Comparison of ENCODE assay signal across 8 mouse cellular contexts in genomic region chr1:82831547-82832240, GRCm38 (mm10). TPM values are rescaled to one million over a fixed set of nuclear protein-coding genes. Genes with fewer than 3 reads are reported as not detected.
DNase-seq lines count a peak whose midpoint lies in the region; ATAC-seq and TF ChIP-seq lines count a peak whose summit lies in the region.

No protein-coding gene starts in this region.

- H3K9me3 ChIP-seq in kidney, postnatal 0 days (replicated peaks; ENCODE audit: low read length) = no peaks in the 10 kb centered on the region
- H3K9me3 ChIP-seq in kidney, embryonic 15.5 days (replicated peaks) = no peaks in the 10 kb centered on the region
- H3K9me3 ChIP-seq in heart, embryonic 15.5 days (replicated peaks) = no peaks in the 10 kb centered on the region
- H3K9me3 ChIP-seq in limb, embryonic 10.5 days (replicated peaks) = no peaks in the 10 kb centered on the region

- H3K9ac ChIP-seq in kidney, postnatal 0 days (ENCODE audit: low read depth, low read length) = no peak overlapping the region
- no peak overlapping the region for H3K9ac ChIP-seq in kidney, embryonic 15.5 days
- H3K9ac ChIP-seq in heart, embryonic 15.5 days = no peak overlapping the region

- WGBS in kidney, postnatal 0 days = 59% methylated on average over 9 of the region's 9 CpGs
- 62% methylated on average over 9 of the region's 9 CpGs for WGBS in kidney, embryonic 15.5 days
- 30% methylated on average over 9 of the region's 9 CpGs for WGBS in heart, embryonic 15.5 days
- WGBS in limb, embryonic 10.5 days = 79% methylated on average over 9 of the region's 9 CpGs

- no peak overlapping the region for H3K4me3 ChIP-seq in kidney, postnatal 0 days (replicated peaks; ENCODE audit: low read depth, low read length)
- no peak overlapping the region for H3K4me3 ChIP-seq in kidney, embryonic 15.5 days (replicated peaks)
- no peak overlapping the region for H3K4me3 ChIP-seq in heart, embryonic 15.5 days
- no peak overlapping the region for H3K4me3 ChIP-seq in limb, embryonic 10.5 days

- H3K4me1 ChIP-seq in kidney, postnatal 0 days (replicated peaks; ENCODE audit: insufficient read depth, low read length) = peaks cover 3% of the 10 kb centered on the region; the same call in 1 of the 2 replicates
- H3K4me1 ChIP-seq in kidney, embryonic 15.5 days = no peaks in the 10 kb centered on the region
- H3K4me1 ChIP-seq in heart, embryonic 15.5 days (replicated peaks) = peaks cover 28% of the 10 kb centered on the region
- H3K4me1 ChIP-seq in limb, embryonic 10.5 days = no peaks in the 10 kb centered on the region

- no peaks in the 10 kb centered on the region for H3K36me3 ChIP-seq in kidney, postnatal 0 days (ENCODE audit: insufficient read depth, low read length)
- no peaks in the 10 kb centered on the region for H3K36me3 ChIP-seq in kidney, embryonic 15.5 days
- no peaks in the 10 kb centered on the region for H3K36me3 ChIP-seq in heart, embryonic 15.5 days
- H3K36me3 ChIP-seq in limb, embryonic 10.5 days = no peaks in the 10 kb centered on the region

- ATAC-seq in kidney, postnatal 0 days (replicated peaks; ENCODE audit: low FRiP score, low read depth) = peak; percentile 96
- ATAC-seq in kidney, embryonic 15.5 days (replicated peaks; ENCODE audit: low FRiP score) = no peak
- ATAC-seq in heart, embryonic 15.5 days (replicated peaks; ENCODE audit: insufficient number of reproducible peaks, insufficient read depth, low FRiP score, low read depth) = peak; percentile 90

- H3K27ac ChIP-seq in kidney, postnatal 0 days = no peak overlapping the region
- no peak overlapping the region for H3K27ac ChIP-seq in kidney, embryonic 15.5 days
- peak overlapping the region; percentile 76 for H3K27ac ChIP-seq in heart, embryonic 15.5 days
- H3K27ac ChIP-seq in limb, embryonic 10.5 days = no peak overlapping the region

- DNase-seq in kidney, postnatal 0 days (ENCODE audit: low spot score) = peak; percentile 29
- DNase-seq in MN1 (ENCODE audit: low spot score) = peak; percentile 71
- peak; percentile 25 for DNase-seq in lung, postnatal 10 days
- no peak for DNase-seq in cerebellum, adult 9-10 months
- DNase-seq in left cerebral cortex, adult 8-10 months (ENCODE audit: low spot score in 2 of 2) = no peak
- no peak for DNase-seq in limb, embryonic 10.5 days (ENCODE audit: low spot score)

- H3K27me3 ChIP-seq in kidney, postnatal 0 days (ENCODE audit: insufficient read depth, low read length) = no peaks in the 10 kb centered on the region
- no peaks in the 10 kb centered on the region for H3K27me3 ChIP-seq in kidney, embryonic 15.5 days
- no peaks in the 10 kb centered on the region for H3K27me3 ChIP-seq in heart, embryonic 15.5 days
- H3K27me3 ChIP-seq in limb, embryonic 10.5 days (ENCODE audit: low read depth, poor library complexity, severe bottlenecking) = no peaks in the 10 kb centered on the region

- TF ChIP-seq CTCF in kidney, postnatal 0 days (IDR thresholded peaks at IDR 0.05; ENCODE audit: low read depth) = no peak

- no peak overlapping the region for H3K4me2 ChIP-seq in kidney, postnatal 0 days (ENCODE audit: low read length)
- no peak overlapping the region for H3K4me2 ChIP-seq in kidney, embryonic 15.5 days
- peak overlapping the region; percentile 30; the same call in 1 of the 2 replicates for H3K4me2 ChIP-seq in heart, embryonic 15.5 days

RNA-seq across cellular contexts. Expression of gene Agfg1, which starts 7.6 kb away (rescaled TPM):
- polyA plus RNA-seq in kidney, postnatal 0 days (2015; fragmentation: Nextera tagmentation; extraction: Ambion mirVana) = 23.5 and 25.2 TPM in 2 replicates
- 29.7 and 33.0 TPM in 2 replicates for polyA plus RNA-seq in kidney, embryonic 15.5 days (2015; fragmentation: Nextera tagmentation; extraction: Ambion mirVana)
- 25.4 and 30.8 TPM in 2 replicates for polyA plus RNA-seq in heart, embryonic 15.5 days (2015; fragmentation: Nextera tagmentation; extraction: Ambion mirVana)
- total RNA-seq in left cerebral cortex, adult 8-10 months (2022) = 10 to 100 TPM; 59.0 to 69.1 (median 62.1) TPM
- polyA plus RNA-seq in limb, embryonic 10.5 days (2016; fragmentation: Nextera tagmentation; extraction: Ambion mirVana) = 26.9 and 30.5 TPM in 2 replicates

Comparison
In these comparisons a context has a peak if more than half of its experiments do, and no peak if none do; other contexts are left out.
1. DNase-seq: peak in kidney, postnatal 0 days (single experiment), MN1 (single experiment) and lung, postnatal 10 days (single experiment); none in cerebellum, adult 9-10 months (single experiment), left cerebral cortex, adult 8-10 months (0 of 2) and limb, embryonic 10.5 days (single experiment).